Mouse (Mus musculus): ENCODE data around the gene Mien1. TPM values are rescaled to one million over a fixed set of nuclear protein-coding genes. Genes with fewer than 3 reads are reported as not detected.

Gene Mien1
- polyA plus RNA-seq, 1 experiment from 2014 or later: 253 TPM

DNA sequence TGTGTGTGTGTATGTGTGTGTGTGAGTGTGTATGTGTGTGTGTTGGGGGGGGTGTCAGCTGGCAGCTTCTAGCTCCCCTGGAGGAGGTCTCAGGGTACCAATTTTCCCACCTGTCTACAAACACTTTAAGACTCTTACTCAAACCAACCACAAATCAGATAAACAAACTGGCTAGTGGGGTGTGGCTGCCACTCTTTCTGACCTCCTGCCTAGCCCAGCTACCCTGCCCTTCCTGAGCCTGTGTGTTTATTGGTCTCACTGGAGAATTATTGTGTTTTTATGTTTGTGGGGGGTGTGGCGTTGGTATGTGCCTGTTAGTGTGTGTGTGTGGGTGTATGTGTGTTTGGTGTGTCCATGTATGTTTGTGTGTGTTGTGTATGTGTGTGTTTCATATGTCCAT is 21.7 kb downstream of the Mien1 start:
- no peaks in the 10 kb centered on the region for H3K36me3 ChIP-seq (ENCODE audit: control insufficient read depth, insufficient read depth)
- peaks cover 7% of the 10 kb centered on the region; the same call in 1 of the 2 replicates for H3K27me3 ChIP-seq (replicated peaks; ENCODE audit: control insufficient read depth, insufficient read depth, low read length)
- 87% methylated on average over 1 of the region's 1 CpGs for WGBS
- H3K4me3 ChIP-seq (replicated peaks; ENCODE audit: low read length): no peak overlapping the region
- no peak overlapping the region for H3K27ac ChIP-seq (ENCODE audit: low read length)
- H3K9me3 ChIP-seq (ENCODE audit: control insufficient read depth, low read length): no peaks in the 10 kb centered on the region
- no peak for ATAC-seq
- peaks cover 13% of the 10 kb centered on the region for H3K4me1 ChIP-seq (replicated peaks; ENCODE audit: control insufficient read depth, insufficient read depth, low read length)
- H3K4me2 ChIP-seq (ENCODE audit: low read length): no peak overlapping the region
- no peak overlapping the region for H3K9ac ChIP-seq (replicated peaks; ENCODE audit: low read depth, low read length)

DNA sequence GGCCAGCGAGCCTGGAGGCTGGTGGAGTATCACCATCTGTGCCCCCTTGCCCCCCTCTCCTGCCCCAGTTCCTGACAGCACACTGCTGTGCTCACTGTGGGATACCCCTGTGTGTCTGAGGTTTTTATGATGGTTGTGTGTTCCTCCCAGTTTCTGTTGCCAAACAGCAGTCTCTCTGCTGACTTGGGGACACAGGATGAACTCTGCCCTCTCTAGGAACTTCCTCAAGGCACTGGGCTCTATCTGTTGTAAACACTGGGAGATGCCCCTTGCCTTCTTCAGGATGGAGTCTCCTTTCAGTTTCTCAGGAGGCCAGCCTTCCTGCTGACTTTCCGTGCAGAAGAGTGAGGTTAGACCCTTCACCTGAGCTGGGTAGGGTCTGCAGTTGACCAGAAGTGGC is 24.6 kb downstream of the Mien1 start:
- no peak overlapping the region for H3K27ac ChIP-seq (ENCODE audit: low read length)
- no peaks in the 10 kb centered on the region for H3K36me3 ChIP-seq (ENCODE audit: control insufficient read depth, insufficient read depth)
- no peak overlapping the region for H3K4me3 ChIP-seq (replicated peaks; ENCODE audit: low read length)
- no peak overlapping the region for H3K9ac ChIP-seq (replicated peaks; ENCODE audit: low read depth, low read length)
- 43% methylated on average over 2 of the region's 2 CpGs for WGBS
- H3K4me1 ChIP-seq (replicated peaks; ENCODE audit: control insufficient read depth, insufficient read depth, low read length): peaks cover 22% of the 10 kb centered on the region
- ATAC-seq: no peak
- H3K27me3 ChIP-seq (replicated peaks; ENCODE audit: control insufficient read depth, insufficient read depth, low read length): peaks cover 10% of the 10 kb centered on the region
- H3K9me3 ChIP-seq (ENCODE audit: control insufficient read depth, low read length): no peaks in the 10 kb centered on the region
- H3K4me2 ChIP-seq (ENCODE audit: low read length): no peak overlapping the region

- no peak for ATAC-seq
- H3K4me3 ChIP-seq (replicated peaks; ENCODE audit: low read length): no peak overlapping the region
- H3K36me3 ChIP-seq (ENCODE audit: control insufficient read depth, insufficient read depth): no peaks in the 10 kb centered on the region
- H3K9ac ChIP-seq (replicated peaks; ENCODE audit: low read depth, low read length): no peak overlapping the region
- 30% methylated on average over 7 of the region's 7 CpGs for WGBS
- H3K27ac ChIP-seq (ENCODE audit: low read length): no peak overlapping the region
- H3K9me3 ChIP-seq (ENCODE audit: control insufficient read depth, low read length): no peaks in the 10 kb centered on the region
- H3K4me2 ChIP-seq (ENCODE audit: low read length): peak overlapping the region; percentile 99
- H3K27me3 ChIP-seq (replicated peaks; ENCODE audit: control insufficient read depth, insufficient read depth, low read length): peaks cover 10% of the 10 kb centered on the region
- peaks cover 25% of the 10 kb centered on the region for H3K4me1 ChIP-seq (replicated peaks; ENCODE audit: control insufficient read depth, insufficient read depth, low read length)
Observed at GRCm38 (mm10) chr11:98413731-98414130, 25.1 kb downstream of the Mien1 start.

DNA sequence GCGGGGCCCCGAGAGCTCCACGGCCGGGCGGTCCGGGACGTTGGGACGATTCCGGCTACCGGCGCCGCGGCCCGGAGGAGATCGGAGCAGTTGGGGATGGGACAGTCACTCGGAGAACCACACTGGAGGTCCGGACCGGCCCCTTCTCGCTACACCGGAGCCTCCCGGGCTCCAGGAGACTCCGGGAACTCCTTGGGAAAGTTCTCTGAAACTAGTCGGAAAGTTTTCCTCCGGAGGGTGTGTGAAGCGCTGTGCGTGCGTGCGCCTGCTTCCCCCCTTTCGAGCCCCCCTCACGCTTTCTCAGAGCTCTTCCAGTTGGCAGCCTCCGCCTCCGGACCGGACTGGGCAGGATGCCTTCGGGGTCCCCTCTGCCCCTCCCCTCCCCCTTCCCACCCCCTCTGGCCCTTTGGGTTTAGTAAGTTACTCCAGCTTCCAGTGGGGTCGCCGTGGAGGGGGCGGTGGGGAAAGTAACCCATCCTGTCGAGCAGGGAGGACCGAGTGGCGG is 25.9 kb downstream of the Mien1 start:
- Histone ChIP-seq H3K36me3 (ENCODE audit: control insufficient read depth, insufficient read depth) (no peaks in the 10 kb centered on the region), H3K9ac (replicated peaks; ENCODE audit: low read depth, low read length) (peak overlapping the region; percentile 63), H3K9me3 (ENCODE audit: control insufficient read depth, low read length) (no peaks in the 10 kb centered on the region), H3K27ac (ENCODE audit: low read length) (peak overlapping the region; percentile 29), H3K4me3 (replicated peaks; ENCODE audit: low read length) (peak overlapping the region; percentile 62), H3K27me3 (replicated peaks; ENCODE audit: control insufficient read depth, insufficient read depth, low read length) (peaks cover 10% of the 10 kb centered on the region), H3K4me2 (ENCODE audit: low read length) (peak overlapping the region; percentile 99), H3K4me1 (replicated peaks; ENCODE audit: control insufficient read depth, insufficient read depth, low read length) (peaks cover 25% of the 10 kb centered on the region)
- peak; percentile 34 for ATAC-seq
- WGBS: 0% methylated on average over 40 of the region's 40 CpGs

- H3K27ac ChIP-seq (ENCODE audit: low read length): peak within 1 kb of the TSS; percentile 29
- no peaks in the 10 kb centered on the region for H3K9me3 ChIP-seq (ENCODE audit: control insufficient read depth, low read length)
- peak; percentile 81 for ATAC-seq
- peak within 1 kb of the TSS; percentile 63 for H3K9ac ChIP-seq (replicated peaks; ENCODE audit: low read depth, low read length)
- H3K4me3 ChIP-seq (replicated peaks; ENCODE audit: low read length): peak within 1 kb of the TSS; percentile 62
- H3K4me1 ChIP-seq (replicated peaks; ENCODE audit: control insufficient read depth, insufficient read depth, low read length): peaks cover 25% of the 10 kb centered on the region
- under 1% methylated on average over 42 of the region's 49 CpGs for WGBS
- peak within 1 kb of the TSS; percentile 99 for H3K4me2 ChIP-seq (ENCODE audit: low read length)
- H3K27me3 ChIP-seq (replicated peaks; ENCODE audit: control insufficient read depth, insufficient read depth, low read length): peaks cover 10% of the 10 kb centered on the region
- no peaks in the 10 kb centered on the region for H3K36me3 ChIP-seq (ENCODE audit: control insufficient read depth, insufficient read depth)
Observed at GRCm38 (mm10) chr11:98412273-98412796, 26.5 kb downstream of the Mien1 start, which contains the start of gene Erbb2. Gene Erbb2 (plus strand): TSS chr11:98412470.

GRCm38 (mm10) chr11:98409341-98409822 is 29.4 kb downstream of the Mien1 start:
- Histone ChIP-seq H3K9me3 (ENCODE audit: control insufficient read depth, low read length) (no peaks in the 10 kb centered on the region), H3K9ac (replicated peaks; ENCODE audit: low read depth, low read length) (no peak overlapping the region), H3K27ac (ENCODE audit: low read length) (no peak overlapping the region), H3K4me3 (replicated peaks; ENCODE audit: low read length) (no peak overlapping the region), H3K36me3 (ENCODE audit: control insufficient read depth, insufficient read depth) (no peaks in the 10 kb centered on the region), H3K4me2 (ENCODE audit: low read length) (no peak overlapping the region), H3K27me3 (replicated peaks; ENCODE audit: control insufficient read depth, insufficient read depth, low read length) (peaks cover 10% of the 10 kb centered on the region), H3K4me1 (replicated peaks; ENCODE audit: control insufficient read depth, insufficient read depth, low read length) (peaks cover 22% of the 10 kb centered on the region)
- ATAC-seq: peak; percentile 47; the same call in 1 of the 2 replicates
- WGBS: 2% methylated on average over 9 of the region's 10 CpGs

- Histone ChIP-seq H3K9me3 (ENCODE audit: control insufficient read depth, low read length) (no peaks in the 10 kb centered on the region), H3K27ac (ENCODE audit: low read length) (no peak overlapping the region), H3K4me3 (replicated peaks; ENCODE audit: low read length) (no peak overlapping the region), H3K36me3 (ENCODE audit: control insufficient read depth, insufficient read depth) (no peaks in the 10 kb centered on the region), H3K9ac (replicated peaks; ENCODE audit: low read depth, low read length) (no peak overlapping the region), H3K4me1 (replicated peaks; ENCODE audit: control insufficient read depth, insufficient read depth, low read length) (peaks cover 22% of the 10 kb centered on the region), H3K27me3 (replicated peaks; ENCODE audit: control insufficient read depth, insufficient read depth, low read length) (peaks cover 10% of the 10 kb centered on the region), H3K4me2 (ENCODE audit: low read length) (no peak overlapping the region)
- 48% methylated on average over 8 of the region's 8 CpGs for WGBS
- ATAC-seq: no peak
Observed at GRCm38 (mm10) chr11:98408872-98409271, 29.9 kb downstream of the Mien1 start.

GRCm38 (mm10) chr11:98406621-98407020 is 32.2 kb downstream of the Mien1 start:
- no peak overlapping the region for H3K4me3 ChIP-seq (replicated peaks; ENCODE audit: low read length)
- no peak overlapping the region for H3K4me2 ChIP-seq (ENCODE audit: low read length)
- no peaks in the 10 kb centered on the region for H3K36me3 ChIP-seq (ENCODE audit: control insufficient read depth, insufficient read depth)
- no peak for ATAC-seq
- H3K27ac ChIP-seq (ENCODE audit: low read length): no peak overlapping the region
- no peaks in the 10 kb centered on the region for H3K9me3 ChIP-seq (ENCODE audit: control insufficient read depth, low read length)
- no peak overlapping the region for H3K9ac ChIP-seq (replicated peaks; ENCODE audit: low read depth, low read length)
- H3K27me3 ChIP-seq (replicated peaks; ENCODE audit: control insufficient read depth, insufficient read depth, low read length): peaks cover 8% of the 10 kb centered on the region
- 75% methylated on average over 6 of the region's 6 CpGs for WGBS
- H3K4me1 ChIP-seq (replicated peaks; ENCODE audit: control insufficient read depth, insufficient read depth, low read length): peaks cover 8% of the 10 kb centered on the region

DNA sequence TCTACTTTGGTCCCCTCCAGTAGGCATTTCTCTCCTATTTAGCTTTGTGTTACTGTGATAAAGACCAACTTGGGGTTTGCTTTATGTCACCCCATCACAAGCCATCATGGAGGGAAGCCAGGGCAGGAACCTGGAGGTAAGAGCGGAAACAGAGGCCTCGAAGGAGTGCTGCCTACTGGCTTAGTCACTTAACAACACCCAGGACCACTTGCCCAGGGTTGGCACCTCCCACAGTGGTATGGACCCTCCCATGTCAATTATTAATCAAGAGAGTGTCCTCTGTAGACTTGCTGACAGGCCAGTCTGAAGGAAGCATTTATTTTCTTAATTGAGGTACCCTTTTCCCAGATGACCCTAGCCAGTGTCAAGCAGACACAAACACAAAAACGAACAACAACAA is 38.0 kb downstream of the Mien1 start:
- H3K4me2 ChIP-seq (ENCODE audit: low read length): peak overlapping the region; percentile 85
- peak overlapping the region; percentile 97 for H3K27ac ChIP-seq (ENCODE audit: low read length)
- no peaks in the 10 kb centered on the region for H3K36me3 ChIP-seq (ENCODE audit: control insufficient read depth, insufficient read depth)
- peak overlapping the region; percentile 85 for H3K9ac ChIP-seq (replicated peaks; ENCODE audit: low read depth, low read length)
- H3K4me1 ChIP-seq (replicated peaks; ENCODE audit: control insufficient read depth, insufficient read depth, low read length): peaks cover 9% of the 10 kb centered on the region
- no peaks in the 10 kb centered on the region for H3K9me3 ChIP-seq (ENCODE audit: control insufficient read depth, low read length)
- WGBS: 65% methylated on average over 3 of the region's 3 CpGs
- H3K4me3 ChIP-seq (replicated peaks; ENCODE audit: low read length): peak overlapping the region; percentile 86
- peaks cover 5% of the 10 kb centered on the region; the same call in 1 of the 2 replicates for H3K27me3 ChIP-seq (replicated peaks; ENCODE audit: control insufficient read depth, insufficient read depth, low read length)
- no peak for ATAC-seq

Measured in forebrain, embryonic 16.5 days (tissue).